Mouse (Mus musculus) ES-Bruce4 (cell line): ENCODE measurements around the gene Sema4c. TPM values are rescaled to one million over a fixed set of nuclear protein-coding genes. Genes with fewer than 3 reads are reported as not detected.

Source experiments
- H3K27ac ChIP-seq: 2 replicates; pipeline ENCODE4 v1.5.1; 2012; ENCODE audit warnings: low read length, inconsistent platforms; ENCODE audit not compliant: insufficient read depth
- H3K27me3 ChIP-seq: 2 replicates; pipeline ENCODE4 v1.6.1; 2012; ENCODE audit warnings: mild to moderate bottlenecking, low read length, inconsistent platforms; ENCODE audit not compliant: control insufficient read depth, poor library complexity, insufficient read depth, severe bottlenecking
- H3K36me3 ChIP-seq: 2 replicates; pipeline ENCODE4 v1.6.1; 2012; ENCODE audit warnings: inconsistent platforms, mild to moderate bottlenecking, low read length, moderate library complexity; ENCODE audit not compliant: control insufficient read depth, poor library complexity, insufficient read depth, severe bottlenecking
- H3K4me1 ChIP-seq: one replicate; pipeline ENCODE4 v1.8.1; 2011; ENCODE audit warnings: low read length; ENCODE audit not compliant: control insufficient read depth, insufficient read depth
- H3K4me3 ChIP-seq: 2 replicates; pipeline ENCODE4 v1.5.1; 2011; ENCODE audit warnings: low read depth, mild to moderate bottlenecking, low read length
- H3K9ac ChIP-seq: 2 replicates; pipeline ENCODE4 v1.6.1; 2012; ENCODE audit warnings: low read depth, mild to moderate bottlenecking, inconsistent platforms; ENCODE audit not compliant: poor library complexity, severe bottlenecking
- H3K9me3 ChIP-seq: replicated peaks from 2 replicates; pipeline ENCODE4 v1.6.1; 2012; ENCODE audit warnings: mild to moderate bottlenecking, low read length, inconsistent platforms; ENCODE audit not compliant: control insufficient read depth, poor library complexity, insufficient read depth, severe bottlenecking
- CTCF ChIP-seq: IDR thresholded peaks from one replicate; pipeline ENCODE4 v1.8.1; 2011; ENCODE audit warnings: low read depth, low read length
- EP300 ChIP-seq: IDR thresholded peaks from 2 replicates; pipeline ENCODE4 v1.6.1; 2011; ENCODE audit warnings: low read depth, low read length; ENCODE audit not compliant: insufficient read depth
- POLR2A ChIP-seq: IDR thresholded peaks from one replicate; pipeline ENCODE4 v1.8.1; 2011; ENCODE audit warnings: low read length; ENCODE audit not compliant: insufficient read depth
- polyA plus RNA-seq: library from polyadenylated mRNA; stranded (reverse); fragments of >200 nt; gene quantifications from 2 replicates; pipeline ENCODE4 v1.2.4, GENCODE M21; 2011; ENCODE audit warnings: low read depth; ENCODE audit not compliant: missing spikeins, insufficient read depth, insufficient read length

The Sema4c gene
- polyA plus RNA-seq, 1 experiment = 11.2 TPM

GRCm38 (mm10) chr1:36563197-36563596, 5.0 kb upstream of the Sema4c start:
- Histone ChIP-seq H3K27me3 (no peaks in the 10 kb centered on the region), H3K27ac (no peak overlapping the region), H3K4me1 (no peaks in the 10 kb centered on the region), H3K36me3 (no peaks in the 10 kb centered on the region), H3K9ac (no peak overlapping the region), H3K4me3 (no peak overlapping the region), H3K9me3 (no peaks in the 10 kb centered on the region)
- no peak for TF ChIP-seq POLR2A
- TF ChIP-seq EP300 = no peak
- TF ChIP-seq CTCF = no peak

- Histone ChIP-seq H3K4me1 (no peaks in the 10 kb centered on the region), H3K27ac (no peak overlapping the region), H3K36me3 (no peaks in the 10 kb centered on the region), H3K27me3 (no peaks in the 10 kb centered on the region), H3K9ac (no peak overlapping the region), H3K9me3 (no peaks in the 10 kb centered on the region), H3K4me3 (no peak overlapping the region)
- TF ChIP-seq CTCF = no peak
- TF ChIP-seq POLR2A = no peak
- no peak for TF ChIP-seq EP300
Measured at GRCm38 (mm10) chr1:36562388-36562787, 4.2 kb upstream of the Sema4c start.

- Histone ChIP-seq H3K36me3 (no peaks in the 10 kb centered on the region), H3K27ac (no peak overlapping the region), H3K9ac (no peak overlapping the region), H3K27me3 (no peaks in the 10 kb centered on the region), H3K4me1 (no peaks in the 10 kb centered on the region), H3K9me3 (no peaks in the 10 kb centered on the region), H3K4me3 (no peak overlapping the region)
- no peak for TF ChIP-seq POLR2A
- no peak for TF ChIP-seq CTCF
- TF ChIP-seq EP300 = no peak
Measured at GRCm38 (mm10) chr1:36560903-36561302, 2.8 kb upstream of the Sema4c start.

- Histone ChIP-seq H3K4me3 (no peak overlapping the region), H3K9me3 (no peaks in the 10 kb centered on the region), H3K27me3 (no peaks in the 10 kb centered on the region), H3K27ac (no peak overlapping the region), H3K4me1 (peaks cover 2% of the 10 kb centered on the region), H3K36me3 (no peaks in the 10 kb centered on the region), H3K9ac (no peak overlapping the region)
- TF ChIP-seq CTCF = no peak
- TF ChIP-seq POLR2A = no peak
- TF ChIP-seq EP300 = no peak
Measured at GRCm38 (mm10) chr1:36559888-36560287, 1.7 kb upstream of the Sema4c start.

- TF ChIP-seq EP300 (no peak), POLR2A (no peak), CTCF (no peak)
- no peaks in the 10 kb centered on the region for H3K9me3 ChIP-seq
- H3K27ac ChIP-seq = no peak overlapping the region
- H3K4me1 ChIP-seq = peaks cover 2% of the 10 kb centered on the region
- no peaks in the 10 kb centered on the region for H3K36me3 ChIP-seq
- H3K27me3 ChIP-seq = no peaks in the 10 kb centered on the region
- H3K9ac ChIP-seq = no peak overlapping the region
- no peak overlapping the region for H3K4me3 ChIP-seq
Measured at GRCm38 (mm10) chr1:36559256-36559655, 1.1 kb upstream of the Sema4c start.

- Histone ChIP-seq H3K9me3 (no peaks in the 10 kb centered on the region), H3K27me3 (no peaks in the 10 kb centered on the region), H3K4me3 (peak overlapping the region; percentile 84), H3K9ac (peak overlapping the region; percentile 67), H3K36me3 (no peaks in the 10 kb centered on the region), H3K27ac (no peak overlapping the region), H3K4me1 (peaks cover 2% of the 10 kb centered on the region)
- TF ChIP-seq POLR2A = no peak
- no peak for TF ChIP-seq CTCF
- TF ChIP-seq EP300 = no peak
Measured at GRCm38 (mm10) chr1:36557457-36558011, 615 bp downstream of the Sema4c start.
